Mouse (Mus musculus): ENCODE measurements around the gene Nedd4. TPM values are rescaled to one million over a fixed set of nuclear protein-coding genes. Genes with fewer than 3 reads are reported as not detected.
A peak's percentile ranks its signal among the peaks of the same experiment; 100 is the strongest.
"Not testable (repeated sequence)": the region's sequence is repeated elsewhere in the genome, so short reads cannot be mapped to it uniquely, and the experiment has no call there.

Gene Nedd4
- total and polyA plus RNA-seq, 3 experiments = 129 to 357 (median 317) TPM

DNA sequence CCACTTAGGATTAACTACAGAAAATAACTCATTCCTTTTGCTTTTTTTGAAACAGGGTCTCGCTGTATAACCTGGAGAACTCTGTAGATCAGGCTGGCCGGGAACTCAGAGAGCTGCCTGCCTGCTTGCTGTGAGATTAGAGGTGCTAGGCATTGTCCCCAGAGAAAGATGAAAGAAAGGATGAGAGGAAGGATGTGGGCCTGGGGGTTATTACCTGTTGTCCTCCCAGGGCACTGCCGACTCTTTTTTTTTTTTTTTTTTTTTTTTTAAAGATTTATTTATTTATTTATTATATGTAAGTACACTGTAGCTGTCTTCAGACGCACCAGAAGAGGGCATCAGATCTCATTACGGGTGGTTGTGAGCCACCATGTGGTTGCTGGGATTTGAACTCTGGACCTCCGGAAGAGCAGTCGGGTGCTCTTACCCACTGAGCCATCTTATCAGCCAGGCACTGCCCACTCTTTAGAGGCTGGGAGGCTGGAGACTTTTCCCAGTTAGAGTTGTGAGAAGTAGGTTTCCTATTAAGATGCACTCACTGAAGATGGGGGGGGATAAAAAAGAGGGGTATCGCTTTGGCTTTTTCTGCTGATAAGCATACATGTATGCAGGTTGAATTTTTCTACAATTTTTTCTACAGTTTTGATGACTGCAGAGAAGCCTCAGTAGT lies 4.3 kb downstream of the Nedd4 start:
- 46% methylated on average over 8 of the region's 8 CpGs for WGBS
- TF ChIP-seq CTCF (IDR thresholded peaks at IDR 0.05) = 0 out of 2 replicates have a peak, but pooled peaks have one; percentile 20
- DNase-seq; H3K27ac ChIP-seq; H3K9ac ChIP-seq (ENCODE audit: low read depth, low read length); intact Hi-C loops (cut with DNase I); H3K79me2 ChIP-seq (replicated peaks; ENCODE audit: control insufficient read depth, insufficient read depth, low read length); H3K27me3 ChIP-seq (ENCODE audit: control insufficient read depth, insufficient read depth, low read length); H3K4me3 ChIP-seq: not testable (repeated sequence)
- Histone ChIP-seq H3K36me3 (ENCODE audit: control insufficient read depth, insufficient read depth, low read length) (peaks cover 41% of the 10 kb centered on the region), H3K4me1 (ENCODE audit: control insufficient read depth, insufficient read depth, low read length) (peaks cover 16% of the 10 kb centered on the region)

DNA sequence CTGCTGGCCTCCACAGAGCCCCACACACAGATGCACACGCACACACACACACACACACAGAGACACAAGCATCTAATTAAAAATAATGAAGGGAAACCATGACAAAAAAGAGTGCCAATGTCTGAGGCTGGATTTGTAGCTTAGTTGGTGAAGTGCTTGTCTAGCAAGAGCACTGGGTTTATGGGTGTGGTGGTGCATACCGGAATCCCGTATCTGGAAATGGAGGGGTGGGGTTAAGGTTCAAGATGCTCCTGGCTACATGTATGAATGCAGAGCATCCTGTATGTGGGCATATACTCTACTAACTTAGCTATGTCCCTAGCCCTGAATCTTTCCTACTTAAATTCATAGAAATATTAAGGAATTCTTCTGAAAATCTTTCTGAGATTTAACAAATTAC lies 5.0 kb downstream of the Nedd4 start:
- H3K4me1 ChIP-seq (ENCODE audit: control insufficient read depth, insufficient read depth, low read length) = peaks cover 16% of the 10 kb centered on the region
- no peak overlapping the region for H3K27ac ChIP-seq
- WGBS = 45% methylated on average over 3 of the region's 3 CpGs
- TF ChIP-seq EP300 (IDR thresholded peaks at IDR 0.05; ENCODE audit: insufficient read depth, low read depth, low read length) = no peak
- H3K9ac ChIP-seq (ENCODE audit: low read depth, low read length) = no peak overlapping the region
- peaks cover 44% of the 10 kb centered on the region for H3K36me3 ChIP-seq (ENCODE audit: control insufficient read depth, insufficient read depth, low read length)
- H3K4me3 ChIP-seq = no peak overlapping the region
- intact Hi-C loops (cut with DNase I) = no loop called here
- DNase-seq = no peak
- no peaks in the 10 kb centered on the region for H3K27me3 ChIP-seq (ENCODE audit: control insufficient read depth, insufficient read depth, low read length)
- H3K79me2 ChIP-seq (replicated peaks; ENCODE audit: control insufficient read depth, insufficient read depth, low read length) = peaks cover 5% of the 10 kb centered on the region; the same call in 1 of the 2 replicates

DNA sequence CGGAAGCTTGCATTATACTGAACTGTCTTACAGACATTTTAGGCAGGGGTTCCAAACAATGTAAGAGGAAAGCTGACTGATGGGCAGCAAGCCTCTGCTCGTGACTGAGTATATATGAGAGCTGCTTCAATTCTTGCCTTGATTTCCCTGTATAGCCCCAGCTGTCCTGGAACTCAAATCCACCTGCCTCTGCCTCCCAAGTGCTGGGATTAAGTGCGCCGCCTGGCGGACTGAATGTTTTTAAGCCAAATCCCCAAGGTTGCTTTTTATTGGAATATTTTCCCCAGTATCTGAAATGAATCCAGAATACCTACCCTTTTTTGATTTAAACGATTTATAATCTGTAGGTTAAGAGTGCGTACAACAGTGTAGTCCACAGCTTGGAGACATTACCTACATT lies 7.2 kb downstream of the Nedd4 start:
- DNase-seq = no peak
- Histone ChIP-seq H3K27ac (no peak overlapping the region), H3K36me3 (ENCODE audit: control insufficient read depth, insufficient read depth, low read length) (peaks cover 47% of the 10 kb centered on the region), H3K9ac (ENCODE audit: low read depth, low read length) (no peak overlapping the region), H3K79me2 (replicated peaks; ENCODE audit: control insufficient read depth, insufficient read depth, low read length) (peaks cover 5% of the 10 kb centered on the region; the same call in 1 of the 2 replicates), H3K27me3 (ENCODE audit: control insufficient read depth, insufficient read depth, low read length) (no peaks in the 10 kb centered on the region), H3K4me3 (no peak overlapping the region), H3K4me1 (ENCODE audit: control insufficient read depth, insufficient read depth, low read length) (peaks cover 10% of the 10 kb centered on the region)
- TF ChIP-seq EP300 (IDR thresholded peaks at IDR 0.05; ENCODE audit: insufficient read depth, low read depth, low read length) = no peak
- no peak for TF ChIP-seq POLR2A (IDR thresholded peaks at IDR 0.05; ENCODE audit: insufficient read depth, low read depth, low read length)
- peak; percentile 53 for TF ChIP-seq CTCF (IDR thresholded peaks at IDR 0.05)
- 67% methylated on average over 7 of the region's 7 CpGs for WGBS
- intact Hi-C loops (cut with DNase I) = no loop called here

DNA sequence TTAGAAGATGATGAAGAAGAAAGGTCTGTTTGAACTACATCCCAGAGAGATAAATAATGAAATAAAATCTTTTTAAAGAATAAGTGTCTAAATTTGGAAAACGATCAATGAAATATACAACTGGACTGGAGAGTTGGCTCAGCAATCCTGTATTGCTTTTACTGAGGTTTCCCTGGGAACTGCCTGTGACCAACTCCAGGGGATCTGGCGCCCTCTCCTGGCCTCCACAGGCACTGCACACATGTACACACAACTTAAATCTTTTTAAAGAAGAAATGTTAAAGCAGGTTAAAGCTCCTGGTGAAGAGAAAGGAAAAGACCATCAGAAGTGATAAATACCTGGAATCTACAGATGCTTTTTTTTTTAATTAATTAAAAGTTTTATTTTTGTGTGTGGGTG lies 10.2 kb downstream of the Nedd4 start:
- peak; percentile 78 to 87 for DNase-seq
- intact Hi-C loops (cut with DNase I) = loop anchor here (1.0 to 5.0 kb wide), 3 partner anchors 17 to 140 kb away; partner anchors contain the start of gene Rfx7
- H3K36me3 ChIP-seq (ENCODE audit: control insufficient read depth, insufficient read depth, low read length) = peaks cover 37% of the 10 kb centered on the region
- H3K79me2 ChIP-seq (replicated peaks; ENCODE audit: control insufficient read depth, insufficient read depth, low read length) = no peaks in the 10 kb centered on the region; the same call in none of the 2 replicates
- H3K4me3 ChIP-seq = no peak overlapping the region
- H3K4me1 ChIP-seq (ENCODE audit: control insufficient read depth, insufficient read depth, low read length) = peaks cover 3% of the 10 kb centered on the region; the same call in 1 of the 2 replicates
- 6% methylated on average over 2 of the region's 2 CpGs for WGBS
- H3K27ac ChIP-seq = no peak overlapping the region
- H3K27me3 ChIP-seq (ENCODE audit: control insufficient read depth, insufficient read depth, low read length) = no peaks in the 10 kb centered on the region
- TF ChIP-seq POLR2A (IDR thresholded peaks at IDR 0.05; ENCODE audit: insufficient read depth, low read depth, low read length) = no peak
- peak; percentile 83 for TF ChIP-seq EP300 (IDR thresholded peaks at IDR 0.05; ENCODE audit: insufficient read depth, low read depth, low read length)
- no peak; the same call in none of the 2 replicates for TF ChIP-seq CTCF (IDR thresholded peaks at IDR 0.05)
- H3K9ac ChIP-seq (ENCODE audit: low read depth, low read length) = no peak overlapping the region

DNA sequence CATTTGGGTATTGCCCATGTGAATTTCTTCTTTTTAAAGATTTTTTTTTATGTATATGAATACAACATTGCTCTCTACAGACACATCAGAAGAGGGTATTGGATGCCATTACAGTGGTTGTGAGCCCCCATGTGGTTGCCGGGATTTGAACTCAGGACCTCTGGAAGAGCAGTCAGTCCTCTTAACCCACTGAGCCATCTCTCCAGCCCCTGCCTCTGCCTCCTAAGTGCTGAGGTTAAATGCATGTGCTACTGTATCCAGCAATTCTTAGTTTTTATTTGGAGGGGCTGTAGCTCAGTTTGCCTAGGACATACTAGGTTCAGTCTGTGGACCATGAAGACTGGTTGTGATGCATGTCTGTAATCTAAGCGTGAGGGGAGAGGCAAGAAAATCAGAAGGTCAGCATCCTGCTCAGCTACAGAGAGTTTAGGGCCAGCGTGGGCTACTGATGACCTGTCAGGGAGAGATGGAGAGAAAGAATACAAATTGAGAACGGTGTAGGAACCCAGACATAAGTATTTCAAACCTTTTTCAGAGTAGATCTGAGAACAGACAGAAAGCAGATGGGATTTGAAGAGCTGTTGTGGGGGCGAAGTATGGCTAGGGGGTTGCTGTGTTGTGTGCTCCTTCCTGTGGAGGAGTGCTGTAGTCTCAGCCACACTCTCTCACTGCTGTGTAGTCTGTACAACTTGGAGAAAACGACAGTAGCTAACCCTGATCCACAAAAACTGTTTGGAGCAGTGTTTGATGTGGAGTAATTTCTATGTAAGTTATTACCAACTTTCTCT lies 13.0 kb downstream of the Nedd4 start:
- DNase-seq = no peak
- Histone ChIP-seq H3K9ac (ENCODE audit: low read depth, low read length) (no peak overlapping the region), H3K27me3 (ENCODE audit: control insufficient read depth, insufficient read depth, low read length) (no peaks in the 10 kb centered on the region), H3K4me3 (no peak overlapping the region), H3K27ac (no peak overlapping the region), H3K79me2 (replicated peaks; ENCODE audit: control insufficient read depth, insufficient read depth, low read length) (no peaks in the 10 kb centered on the region; the same call in none of the 2 replicates), H3K4me1 (ENCODE audit: control insufficient read depth, insufficient read depth, low read length) (peaks cover 3% of the 10 kb centered on the region; the same call in 1 of the 2 replicates), H3K36me3 (ENCODE audit: control insufficient read depth, insufficient read depth, low read length) (peaks cover 35% of the 10 kb centered on the region)
- TF ChIP-seq EP300 (IDR thresholded peaks at IDR 0.05; ENCODE audit: insufficient read depth, low read depth, low read length) (no peak), CTCF (IDR thresholded peaks at IDR 0.05) (no peak), POLR2A (IDR thresholded peaks at IDR 0.05; ENCODE audit: insufficient read depth, low read depth, low read length) (no peak)
- WGBS = 78% methylated on average over 6 of the region's 6 CpGs
- intact Hi-C loops (cut with DNase I) = loop anchor here (5.0 kb wide), 1 partner anchor 143 kb away; the partner anchor contains the start of gene Rfx7

DNA sequence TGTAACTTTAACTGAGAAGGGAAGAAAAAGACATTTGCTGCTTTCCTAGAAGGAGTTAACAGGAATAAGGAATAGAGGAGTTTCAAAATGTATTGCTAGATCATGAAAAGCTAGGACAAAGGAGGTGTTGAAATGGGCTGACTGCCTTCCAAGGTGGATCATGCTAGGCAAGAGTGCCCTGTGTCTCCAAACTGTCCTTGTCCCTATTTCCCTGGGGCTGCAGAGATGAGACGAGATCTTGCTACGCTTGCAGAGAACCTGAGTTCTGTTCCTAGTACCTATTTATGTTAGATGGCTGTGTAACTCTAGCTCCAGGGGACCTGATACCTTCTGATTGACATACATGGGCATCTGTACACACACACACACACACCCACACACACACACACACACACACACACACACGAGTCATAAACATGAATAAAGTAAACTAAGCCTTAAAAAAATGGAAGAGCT lies 13.6 kb downstream of the Nedd4 start:
- 53% methylated on average over 3 of the region's 3 CpGs for WGBS
- Histone ChIP-seq H3K79me2 (replicated peaks; ENCODE audit: control insufficient read depth, insufficient read depth, low read length) (no peaks in the 10 kb centered on the region; the same call in none of the 2 replicates), H3K27me3 (ENCODE audit: control insufficient read depth, insufficient read depth, low read length) (no peaks in the 10 kb centered on the region), H3K27ac (no peak overlapping the region), H3K4me1 (ENCODE audit: control insufficient read depth, insufficient read depth, low read length) (peaks cover 3% of the 10 kb centered on the region; the same call in 1 of the 2 replicates), H3K9ac (ENCODE audit: low read depth, low read length) (no peak overlapping the region), H3K4me3 (no peak overlapping the region), H3K36me3 (ENCODE audit: control insufficient read depth, insufficient read depth, low read length) (peaks cover 32% of the 10 kb centered on the region)
- no peak for DNase-seq
- intact Hi-C loops (cut with DNase I) = no loop called here
- TF ChIP-seq CTCF (IDR thresholded peaks at IDR 0.05) (no peak), EP300 (IDR thresholded peaks at IDR 0.05; ENCODE audit: insufficient read depth, low read depth, low read length) (no peak), POLR2A (IDR thresholded peaks at IDR 0.05; ENCODE audit: insufficient read depth, low read depth, low read length) (no peak)
